Mouse (Mus musculus) kidney, embryonic 14.5 days (tissue): ENCODE measurements around the gene Rnf212b. TPM values are rescaled to one million over a fixed set of nuclear protein-coding genes. Genes with fewer than 3 reads are reported as not detected.

Experiments used
- ATAC-seq: fragments of 200-750 bp; cut with Nextera tagmentation; 2 replicates; pipeline ENCODE4 v1.8.0; 2017; ENCODE audit warnings: moderate number of reproducible peaks, mild to moderate bottlenecking, moderate TSS enrichment, moderate library complexity; ENCODE audit not compliant: low FRiP score, low TSS enrichment
- H3K27ac ChIP-seq: fragments of 300-500 bp; sonication (generic); 2 replicates; pipeline ENCODE4 v1.5.1; 2014; ENCODE audit warnings: low read depth, mild to moderate bottlenecking, low read length, moderate library complexity, mixed read lengths
- H3K27me3 ChIP-seq: fragments of 300-500 bp; sonication (generic); 2 replicates; pipeline ENCODE4 v1.6.1; 2014; ENCODE audit warnings: mild to moderate bottlenecking, low read length; ENCODE audit not compliant: control insufficient read depth, insufficient read depth
- H3K36me3 ChIP-seq: fragments of 300-500 bp; sonication (generic); 2 replicates; pipeline ENCODE4 v1.6.1; 2014; ENCODE audit warnings: low read length, mixed read lengths; ENCODE audit not compliant: control insufficient read depth, insufficient read depth
- H3K4me1 ChIP-seq: fragments of 300-500 bp; sonication (generic); 2 replicates; pipeline ENCODE4 v1.6.1; 2014; ENCODE audit warnings: low read length, mixed read lengths; ENCODE audit not compliant: control insufficient read depth, insufficient read depth
- H3K4me2 ChIP-seq: fragments of 300-500 bp; sonication (generic); replicated peaks from 2 replicates; pipeline ENCODE4 v1.6.1; 2014; ENCODE audit warnings: low read depth, mild to moderate bottlenecking, low read length
- H3K4me3 ChIP-seq: fragments of 300-500 bp; sonication (generic); 2 replicates; pipeline ENCODE4 v1.5.1; 2014; ENCODE audit warnings: mild to moderate bottlenecking, low read length
- H3K9ac ChIP-seq: fragments of 300-500 bp; sonication (generic); 2 replicates; pipeline ENCODE4 v1.6.1; 2014; ENCODE audit warnings: low read depth, mild to moderate bottlenecking, low read length, moderate library complexity
- H3K9me3 ChIP-seq: fragments of 300-500 bp; sonication (generic); 2 replicates; pipeline ENCODE4 v1.6.1; 2016; ENCODE audit warnings: low read length; ENCODE audit not compliant: control insufficient read depth
- WGBS: fragments of 180-500 bp; shearing (Covaris S2); extraction: QIAGEN DNeasy Blood & Tissue Kit; methylation state at CpG from one replicate; pipeline ENCODE4 v1.1.7; 2014; 5-methylcytosine and 5-hydroxymethylcytosine counted together
- polyA plus RNA-seq: library from polyadenylated mRNA; unstranded; fragments of >200 nt; fragmentation: Nextera tagmentation; extraction: Ambion mirVana; gene quantifications from 2 replicates; pipeline ENCODE4 v1.2.1, GENCODE M21; 2014

Rnf212b gene
- polyA plus RNA-seq, 1 experiment from 2014 or later: not detected

DNA sequence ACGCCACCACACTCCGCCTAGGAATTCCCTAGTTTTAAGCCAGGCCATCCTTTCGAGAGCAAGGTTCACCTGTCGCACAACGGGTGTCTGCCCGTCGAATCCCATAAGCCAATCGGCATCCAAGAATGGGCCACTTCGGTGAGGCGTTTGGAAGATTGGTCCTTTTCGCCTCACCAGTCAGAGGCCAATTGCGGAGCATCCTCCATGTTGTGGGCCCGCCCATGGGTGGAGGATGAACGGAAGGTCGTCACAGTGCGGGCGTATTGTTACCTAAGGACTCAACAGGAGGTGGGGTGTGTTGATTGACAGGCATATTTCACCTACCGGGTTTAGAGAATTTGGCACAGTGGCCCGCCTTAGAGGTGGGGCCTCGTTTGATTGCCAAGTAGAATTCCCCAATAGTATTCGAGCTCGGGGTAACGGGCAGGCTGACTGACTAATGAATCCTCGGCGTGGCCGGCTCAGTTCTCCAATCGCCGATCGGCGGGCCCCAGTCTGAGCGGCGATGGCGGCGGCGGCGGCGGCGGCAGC, 79.8 kb downstream of the Rnf212b start:
- Histone ChIP-seq H3K9me3 (no peaks in the 10 kb centered on the region), H3K4me3 (peak overlapping the region; percentile 98), H3K4me1 (peaks cover 28% of the 10 kb centered on the region), H3K9ac (peak overlapping the region; percentile 100), H3K4me2 (peak overlapping the region; percentile 49), H3K36me3 (peaks cover 32% of the 10 kb centered on the region), H3K27me3 (no peaks in the 10 kb centered on the region), H3K27ac (peak overlapping the region; percentile 93)
- peak; percentile 99 for ATAC-seq
- under 1% methylated on average over 38 of the region's 38 CpGs for WGBS

DNA sequence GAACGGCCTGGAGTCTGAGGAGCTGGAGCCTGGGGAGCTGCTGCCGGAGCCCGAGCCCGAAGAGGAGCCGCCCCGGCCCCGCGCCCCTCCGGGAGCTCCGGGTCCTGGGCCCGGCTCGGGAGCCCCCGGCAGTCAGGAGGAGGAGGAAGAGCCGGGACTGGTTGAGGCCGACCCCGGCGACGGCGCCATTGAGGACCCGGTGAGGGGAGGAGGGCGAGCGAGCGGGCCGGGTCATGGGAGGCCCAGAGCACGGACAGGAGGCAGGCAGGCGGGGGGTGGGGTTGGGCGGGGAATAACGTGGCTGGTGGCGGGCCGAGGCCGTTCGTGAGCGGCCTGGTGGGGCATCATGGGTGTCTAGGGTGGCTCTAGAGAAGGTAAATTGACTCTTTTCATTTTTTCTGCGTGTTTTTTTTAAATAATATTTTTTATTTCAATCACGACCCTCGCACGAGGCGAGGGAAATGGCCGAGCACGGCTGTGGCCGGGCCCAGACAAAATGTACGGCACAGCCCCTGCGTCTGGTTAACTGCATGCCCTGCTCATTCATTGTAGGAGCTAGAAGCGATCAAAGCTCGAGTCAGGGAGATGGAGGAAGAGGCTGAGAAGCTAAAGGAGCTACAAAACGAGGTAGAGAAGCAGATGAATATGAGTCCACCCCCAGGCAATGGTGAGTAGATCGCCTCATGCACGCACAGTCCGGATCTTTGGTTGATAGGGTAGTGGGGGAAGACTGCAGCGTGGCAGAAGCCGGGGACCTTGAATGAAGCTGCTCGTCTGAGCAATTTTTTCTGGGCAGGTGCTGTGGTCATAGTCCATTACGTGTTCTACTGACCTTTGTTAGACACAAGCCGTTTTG, 80.6 kb downstream of the Rnf212b start:
- ATAC-seq: peak; percentile 68

DNA sequence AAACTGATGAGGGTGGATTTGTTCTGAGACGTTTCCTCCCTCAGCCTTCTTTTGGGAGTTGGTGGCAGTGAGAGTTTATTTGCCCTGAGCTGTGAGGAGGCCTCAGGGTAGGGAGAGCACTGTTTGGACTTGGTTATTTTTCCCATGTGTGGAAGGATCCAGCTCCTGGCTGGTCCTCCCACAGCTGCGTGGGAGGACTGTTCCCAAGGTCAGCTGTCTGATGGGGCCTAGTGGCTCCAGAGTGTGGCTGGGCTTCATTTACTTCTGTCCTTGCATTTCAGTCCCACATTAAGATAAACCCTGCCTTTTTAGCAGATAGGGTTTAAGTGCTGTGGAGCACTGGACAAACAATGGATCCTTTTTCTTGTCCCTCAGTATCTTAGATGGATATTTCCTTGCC, 83.5 kb downstream of the Rnf212b start:
- H3K9ac ChIP-seq: no peak overlapping the region
- H3K4me1 ChIP-seq: peaks cover 28% of the 10 kb centered on the region
- no peaks in the 10 kb centered on the region for H3K9me3 ChIP-seq
- WGBS: 36% methylated on average over 2 of the region's 2 CpGs
- no peak for ATAC-seq
- peaks cover 32% of the 10 kb centered on the region for H3K36me3 ChIP-seq
- H3K4me2 ChIP-seq: no peak overlapping the region
- H3K27ac ChIP-seq: peak overlapping the region; percentile 55; the same call in 1 of the 2 replicates
- no peak overlapping the region for H3K4me3 ChIP-seq
- no peaks in the 10 kb centered on the region for H3K27me3 ChIP-seq

More for the DNA sequence above, 80.6 kb downstream of the Rnf212b start:
- H3K9me3 ChIP-seq: no peaks in the 10 kb centered on the region
- under 1% methylated on average over 54 of the region's 54 CpGs for WGBS
- peak overlapping the region; percentile 98 for H3K4me3 ChIP-seq
- H3K4me2 ChIP-seq: peak overlapping the region; percentile 73
- H3K4me1 ChIP-seq: peaks cover 28% of the 10 kb centered on the region
- no peaks in the 10 kb centered on the region for H3K27me3 ChIP-seq
- peak overlapping the region; percentile 100 for H3K9ac ChIP-seq
- H3K36me3 ChIP-seq: peaks cover 32% of the 10 kb centered on the region
- peak overlapping the region; percentile 93 for H3K27ac ChIP-seq

DNA sequence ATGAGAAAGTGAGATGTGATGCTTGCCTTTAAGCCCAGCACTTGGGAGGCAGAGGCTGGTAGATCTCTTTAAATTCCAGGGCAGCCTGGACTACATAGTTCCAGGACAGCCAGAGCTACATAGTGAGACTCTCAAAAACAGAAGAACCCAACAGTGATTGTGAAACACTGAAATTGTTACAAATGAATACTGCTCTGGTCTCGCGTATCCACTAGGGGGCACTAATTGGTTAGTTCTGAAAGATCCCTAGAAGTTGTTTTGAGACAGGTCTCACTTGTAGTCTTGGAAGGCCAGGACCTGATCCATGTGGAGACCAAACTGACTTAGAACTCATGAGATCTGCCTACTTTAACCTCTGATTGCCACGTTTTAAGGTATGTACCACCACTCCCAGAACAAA, 86.4 kb downstream of the Rnf212b start:
- H3K36me3 ChIP-seq: peaks cover 32% of the 10 kb centered on the region
- H3K27ac ChIP-seq: peak overlapping the region; percentile 19; the same call in 1 of the 2 replicates
- H3K9me3 ChIP-seq: no peaks in the 10 kb centered on the region
- H3K4me1 ChIP-seq: peaks cover 19% of the 10 kb centered on the region
- no peaks in the 10 kb centered on the region for H3K27me3 ChIP-seq
- H3K9ac ChIP-seq: no peak overlapping the region
- H3K4me2 ChIP-seq: no peak overlapping the region
- WGBS: 0% methylated on average over 3 of the region's 3 CpGs
- H3K4me3 ChIP-seq: no peak overlapping the region
- ATAC-seq: peak; percentile 55

DNA sequence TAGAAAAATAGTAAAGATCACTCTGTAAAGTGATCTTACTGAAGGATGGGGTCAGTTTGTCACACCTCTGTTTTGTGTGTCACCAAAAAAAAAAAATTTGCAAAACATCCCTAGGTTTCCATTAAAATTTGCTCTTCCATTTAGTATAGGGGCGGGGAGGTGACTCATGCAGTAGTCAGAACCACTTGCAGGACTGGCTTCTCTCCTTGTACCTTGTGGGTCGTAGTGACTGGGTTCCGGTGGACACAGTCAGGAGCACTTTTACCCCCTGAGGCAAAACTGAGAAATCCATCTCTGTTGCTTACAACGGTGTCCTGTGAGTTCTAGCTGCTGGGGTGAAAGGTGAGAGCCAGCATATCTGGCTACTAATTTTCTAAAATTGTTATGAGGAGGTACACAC, 89.7 kb downstream of the Rnf212b start:
- no peaks in the 10 kb centered on the region for H3K4me1 ChIP-seq
- 83% methylated on average over 4 of the region's 4 CpGs for WGBS
- H3K9ac ChIP-seq: no peak overlapping the region
- no peak overlapping the region for H3K4me2 ChIP-seq
- H3K27me3 ChIP-seq: no peaks in the 10 kb centered on the region
- no peak for ATAC-seq
- no peak overlapping the region for H3K27ac ChIP-seq
- no peak overlapping the region for H3K4me3 ChIP-seq
- peaks cover 30% of the 10 kb centered on the region for H3K36me3 ChIP-seq
- no peaks in the 10 kb centered on the region for H3K9me3 ChIP-seq

Other genes with a start within 250 kb of the Rnf212b start
- 17.4 and 32.2 TPM in 2 replicates for gene Ajuba, start 236.6 kb upstream of the Rnf212b start, polyA plus RNA-seq
- gene 4931414P19Rik, start 208.1 kb upstream of the Rnf212b start, polyA plus RNA-seq: 5.7 and 7.7 TPM in 2 replicates
- gene Psmb5, start 196.1 kb upstream of the Rnf212b start, polyA plus RNA-seq: 420 and 456 TPM in 2 replicates
- gene Psmb11, start 192.7 kb upstream of the Rnf212b start, polyA plus RNA-seq: not detected in 2 replicates
- not detected in 2 replicates for gene Gm17606, start 173.2 kb upstream of the Rnf212b start, polyA plus RNA-seq
- gene Cdh24, start 172.8 kb upstream of the Rnf212b start, polyA plus RNA-seq: 5.0 and 5.7 TPM in 2 replicates
- gene 1700123O20Rik, start 127.9 kb upstream of the Rnf212b start, polyA plus RNA-seq: 89.8 and 110 TPM in 2 replicates
- 161 and 169 TPM in 2 replicates for gene Acin1, start 127.2 kb upstream of the Rnf212b start, polyA plus RNA-seq
- 0.08 and 0.16 TPM in 2 replicates for gene Gm29776, start 115.3 kb upstream of the Rnf212b start, polyA plus RNA-seq
- gene Cebpe, start 102.0 kb upstream of the Rnf212b start, polyA plus RNA-seq: not detected in 2 replicates
- 5.8 and 12.1 TPM in 2 replicates for gene Slc7a8, start 32.2 kb upstream of the Rnf212b start, polyA plus RNA-seq
- 10.3 and 19.1 TPM in 2 replicates for gene Homez, start 56.8 kb downstream of the Rnf212b start, polyA plus RNA-seq
- 2.9 and 4.5 TPM in 2 replicates for gene Ppp1r3e, start 63.4 kb downstream of the Rnf212b start, polyA plus RNA-seq
- gene Bcl2l2, start 69.2 kb downstream of the Rnf212b start, polyA plus RNA-seq: 5.3 and 6.1 TPM in 2 replicates
- gene Gm20521, start 69.3 kb downstream of the Rnf212b start, polyA plus RNA-seq: 0.44 TPM in 1 of 2 replicates, not detected in the other
- gene Pabpn1, start 78.4 kb downstream of the Rnf212b start, polyA plus RNA-seq: 178 and 227 TPM in 2 replicates
- gene Slc22a17, start 99.0 kb downstream of the Rnf212b start, polyA plus RNA-seq: 41.0 and 58.9 TPM in 2 replicates
- 26.2 and 33.8 TPM in 2 replicates for gene Efs, start 112.0 kb downstream of the Rnf212b start, polyA plus RNA-seq
- 0.24 TPM in 1 of 2 replicates, not detected in the other for gene Il25, start 118.6 kb downstream of the Rnf212b start, polyA plus RNA-seq
- 0.89 and 3.3 TPM in 2 replicates for gene Cmtm5, start 122.1 kb downstream of the Rnf212b start, polyA plus RNA-seq
- 0.30 and 0.54 TPM in 2 replicates for gene Myh6, start 152.8 kb downstream of the Rnf212b start, polyA plus RNA-seq
- gene Gm17428, start 162.8 kb downstream of the Rnf212b start, polyA plus RNA-seq: not detected in 2 replicates
- 0.11 and 2.0 TPM in 2 replicates for gene Myh7, start 180.5 kb downstream of the Rnf212b start, polyA plus RNA-seq
- 80.8 and 109 TPM in 2 replicates for gene Ngdn, start 201.3 kb downstream of the Rnf212b start, polyA plus RNA-seq